Mouse (Mus musculus): Measurements from ENCODE around the gene Tbc1d22a. TPM values are rescaled to one million over a fixed set of nuclear protein-coding genes. Genes with fewer than 3 reads are reported as not detected.

Tbc1d22a gene
- total and polyA plus RNA-seq, 3 experiments, result 15.1 to 21.1 TPM; not detected in 1

DNA sequence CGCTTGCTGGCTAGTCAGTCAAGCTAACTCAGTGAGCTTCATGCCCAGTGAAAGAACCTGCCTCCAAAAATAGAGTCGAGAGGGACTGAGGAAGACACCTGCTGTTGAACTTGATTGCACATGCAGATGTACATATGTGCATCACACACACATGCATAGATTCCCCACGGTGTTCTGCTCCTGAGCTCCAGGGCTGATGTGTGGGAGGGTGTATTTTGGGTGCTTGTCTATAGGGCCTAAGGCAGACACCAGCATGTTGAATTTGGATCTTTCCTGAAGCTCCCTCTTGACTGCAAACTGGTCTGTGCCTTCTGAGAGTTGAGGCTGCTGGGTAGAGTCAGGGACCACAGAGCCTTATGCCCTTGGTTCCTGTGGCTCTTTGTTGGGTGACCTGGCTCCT lies 23.8 kb downstream of the Tbc1d22a start:
- no peaks in the 10 kb centered on the region for H3K79me2 ChIP-seq (ENCODE audit: control insufficient read depth, insufficient read depth, low read length, poor library complexity)
- H3K9ac ChIP-seq (ENCODE audit: control insufficient read depth, low read depth, low read length, poor library complexity, severe bottlenecking), result no peak overlapping the region
- DNase-seq (ENCODE audit: low read depth, low spot score), result no peak
- H3K4me3 ChIP-seq (ENCODE audit: control insufficient read depth in 1 of 2, insufficient read depth in 1 of 2, low read depth in 2 of 2, low read length in 2 of 2), result no peak overlapping the region
- H3K36me3 ChIP-seq (ENCODE audit: control insufficient read depth in 1 of 2, insufficient read depth in 2 of 2, low read length in 2 of 2), result peaks cover 0 to 8% of the 10 kb centered on the region in 2 experiments; a peak in 3 of 4 replicates
- TF ChIP-seq MAZ (IDR thresholded peaks at IDR 0.05; ENCODE audit: low read depth, low read length), result no peak
- no peak for TF ChIP-seq CHD1 (IDR thresholded peaks at IDR 0.05; ENCODE audit: low read depth, low read length)
- no peak for TF ChIP-seq USF1 (IDR thresholded peaks at IDR 0.05; ENCODE audit: low read depth, low read length)
- no peaks in the 10 kb centered on the region for H3K9me3 ChIP-seq (replicated peaks; ENCODE audit: insufficient read depth, low read length)
- no peaks in the 10 kb centered on the region for H3K27me3 ChIP-seq (ENCODE audit: control insufficient read depth in 1 of 2, insufficient read depth in 2 of 2, low read length in 2 of 2)
- H3K4me1 ChIP-seq (ENCODE audit: control insufficient read depth in 1 of 2, insufficient read depth in 2 of 2, low read length in 2 of 2), result peaks cover 0 to 11% of the 10 kb centered on the region in 2 experiments; a peak in 3 of 4 replicates
- H3K27ac ChIP-seq (ENCODE audit: control insufficient read depth, low read depth, low read length), result no peak overlapping the region

DNA sequence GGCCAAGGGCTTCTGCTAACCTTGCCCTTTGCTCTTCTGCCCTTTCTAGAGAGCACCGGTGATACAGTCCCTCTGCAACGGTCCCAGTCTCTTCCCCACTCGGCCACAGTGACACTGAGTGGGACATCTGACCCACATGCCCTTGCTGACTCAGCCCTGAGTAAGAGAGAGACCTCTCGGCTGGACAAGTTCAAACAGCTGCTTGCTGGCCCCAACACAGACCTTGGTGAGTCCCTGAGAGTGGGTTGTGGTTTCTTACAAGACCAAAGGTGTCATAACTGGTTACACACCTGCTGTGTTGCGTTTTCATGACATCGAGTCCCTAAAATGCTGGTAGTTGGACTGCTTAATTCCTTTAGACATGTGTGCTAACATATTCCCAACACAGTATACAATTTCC lies 24.8 kb downstream of the Tbc1d22a start:
- Histone ChIP-seq H3K4me3 (ENCODE audit: control insufficient read depth in 1 of 2, insufficient read depth in 1 of 2, low read depth in 2 of 2, low read length in 2 of 2) (no peak overlapping the region), H3K27me3 (ENCODE audit: control insufficient read depth in 1 of 2, insufficient read depth in 2 of 2, low read length in 2 of 2) (no peaks in the 10 kb centered on the region), H3K27ac (ENCODE audit: control insufficient read depth, low read depth, low read length) (no peak overlapping the region), H3K9me3 (replicated peaks; ENCODE audit: insufficient read depth, low read length) (no peaks in the 10 kb centered on the region), H3K4me1 (ENCODE audit: control insufficient read depth in 1 of 2, insufficient read depth in 2 of 2, low read length in 2 of 2) (peaks cover 0 to 8% of the 10 kb centered on the region in 2 experiments; a peak in 3 of 4 replicates), H3K79me2 (ENCODE audit: control insufficient read depth, insufficient read depth, low read length, poor library complexity) (no peaks in the 10 kb centered on the region), H3K36me3 (ENCODE audit: control insufficient read depth in 1 of 2, insufficient read depth in 2 of 2, low read length in 2 of 2) (peaks cover 0 to 8% of the 10 kb centered on the region in 2 experiments; a peak in 3 of 4 replicates), H3K9ac (ENCODE audit: control insufficient read depth, low read depth, low read length, poor library complexity, severe bottlenecking) (no peak overlapping the region)
- DNase-seq (ENCODE audit: low read depth, low spot score), result no peak
- TF ChIP-seq TAL1 (IDR thresholded peaks at IDR 0.05; ENCODE audit: low read length) (no peak), POLR2A (IDR thresholded peaks at IDR 0.05; ENCODE audit: control insufficient read depth in 1 of 2, insufficient read depth in 1 of 2, low read depth in 1 of 2, low read length in 2 of 2, poor library complexity in 1 of 2) (no peak), CHD2 (IDR thresholded peaks at IDR 0.05; ENCODE audit: low read length) (no peak), USF2 (IDR thresholded peaks at IDR 0.05; ENCODE audit: borderline replicate concordance in 1 of 2, insufficient read depth in 1 of 2, low read depth in 1 of 2, low read length in 2 of 2) (no peak), UBTF (IDR thresholded peaks at IDR 0.05; ENCODE audit: borderline replicate concordance, insufficient read depth, low read depth, low read length) (no peak), MAFK (IDR thresholded peaks at IDR 0.05; ENCODE audit: borderline replicate concordance, low read depth, low read length) (no peak), MAZ (IDR thresholded peaks at IDR 0.05; ENCODE audit: low read depth, low read length) (no peak), MYB (IDR thresholded peaks at IDR 0.05; ENCODE audit: low read depth, low read length) (no peak), JUND (IDR thresholded peaks at IDR 0.05; ENCODE audit: low read depth, low read length) (no peak), CTCF (IDR thresholded peaks at IDR 0.05 in 2 of 3, conservative IDR thresholded peaks at IDR 0.05 in 1 of 3; ENCODE audit: control insufficient read depth in 1 of 3, insufficient read depth in 1 of 3, low read depth in 2 of 3, low read length in 3 of 3, poor library complexity in 1 of 3, severe bottlenecking in 1 of 3) (no peak), GABPA (IDR thresholded peaks at IDR 0.05; ENCODE audit: low read depth, low read length) (no peak), KAT2A (conservative IDR thresholded peaks at IDR 0.05; ENCODE audit: low read depth, low read length) (no peak), MYC (IDR thresholded peaks at IDR 0.05; ENCODE audit: low read depth, low read length) (no peak), MEF2A (IDR thresholded peaks at IDR 0.05; ENCODE audit: extremely low read depth, insufficient replicate concordance, low read depth, low read length, poor library complexity, severe bottlenecking) (no peak), NELFE (IDR thresholded peaks at IDR 0.05; ENCODE audit: low read depth, low read length) (no peak), ZNF384 (IDR thresholded peaks at IDR 0.05; ENCODE audit: low read depth, low read length) (no peak), TCF12 (IDR thresholded peaks at IDR 0.05; ENCODE audit: low read depth, low read length) (no peak), ZKSCAN1 (IDR thresholded peaks at IDR 0.05; ENCODE audit: low read depth, low read length) (no peak), ZMIZ1 (IDR thresholded peaks at IDR 0.05; ENCODE audit: low read depth, low read length) (no peak), SIN3A (IDR thresholded peaks at IDR 0.05; ENCODE audit: low read length) (no peak)

Data from MEL (cell line).